Mouse (Mus musculus): Measurements from ENCODE around the gene Nkiras1.
"Not testable (repeated sequence)": the region's sequence is repeated elsewhere in the genome, so short reads cannot be mapped to it uniquely, and the experiment has no call there.

The Nkiras1 gene

DNA sequence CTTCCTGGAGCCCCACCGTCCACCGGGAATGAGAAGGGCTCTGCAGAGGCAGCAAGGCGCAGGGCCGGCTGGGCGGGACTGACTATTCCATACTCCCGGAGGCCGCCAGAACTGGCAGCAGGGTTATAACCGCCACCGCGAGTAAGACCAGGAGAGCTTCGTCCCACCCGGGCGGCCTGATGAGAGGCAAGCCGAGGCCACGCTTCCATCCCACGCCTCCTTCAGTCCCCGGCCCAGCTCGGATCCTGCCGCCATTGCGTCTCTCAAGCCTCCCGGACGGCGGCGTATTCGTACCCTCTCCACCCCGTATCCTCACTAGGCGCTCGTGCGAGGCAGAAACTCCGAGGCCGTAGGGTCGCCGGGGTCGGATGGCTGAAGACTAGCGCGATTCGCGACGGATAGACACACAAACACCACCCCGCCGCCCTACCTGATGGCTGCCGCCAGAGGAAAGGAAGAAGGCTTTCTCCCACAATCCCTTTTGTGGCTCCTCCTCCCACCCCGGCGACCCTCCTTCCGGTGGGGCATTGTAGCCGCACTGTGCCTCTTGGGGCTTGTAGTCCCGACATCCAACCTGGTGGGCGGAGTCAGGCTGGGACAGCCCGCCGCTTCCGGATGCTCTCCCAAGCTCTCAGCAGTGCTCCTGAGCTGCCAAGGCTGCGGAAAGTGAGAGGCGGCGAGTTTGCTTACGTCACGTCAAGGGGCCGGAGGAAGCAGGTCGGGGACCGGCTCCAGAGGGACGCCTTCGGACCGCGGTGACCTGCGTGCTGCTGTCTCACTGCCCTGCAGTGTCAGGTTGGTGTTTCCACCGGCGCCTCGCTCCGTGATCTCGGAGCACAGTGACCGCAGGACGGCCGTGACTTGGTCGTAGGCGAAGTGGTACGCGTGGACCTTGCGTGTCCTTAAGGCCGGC, at the start of gene Nkiras1, which contains the start of gene Rpl15:
Nkiras1 (plus strand) TSS at position 608 of the 913 bp plus-strand sequence.
Rpl15 (minus strand) TSS at position 863 of the 913 bp plus-strand sequence.
- peak; percentile 90 for DNase-seq (ENCODE audit: low spot score)

DNA sequence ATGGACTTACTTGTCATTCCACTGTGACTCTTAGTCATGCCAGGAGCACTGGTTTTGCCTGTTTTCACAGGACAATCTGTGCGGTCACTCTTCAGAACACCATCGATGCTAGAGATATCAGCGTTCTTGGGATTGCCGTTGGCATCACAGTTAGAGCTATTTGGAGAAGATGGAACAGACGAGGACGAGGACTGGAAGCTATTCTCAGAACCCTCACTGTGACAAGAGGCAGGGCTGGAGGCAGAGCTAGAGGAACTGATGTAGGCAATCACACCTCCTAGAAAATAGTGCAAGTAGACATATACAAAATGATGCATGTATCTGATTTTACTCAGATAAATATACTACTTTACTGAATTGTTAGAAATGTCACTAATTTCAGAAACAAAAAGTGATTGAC, 49.0 kb upstream of the Nkiras1 start:
- DNase-seq (ENCODE audit: low spot score) = no peak

DNA sequence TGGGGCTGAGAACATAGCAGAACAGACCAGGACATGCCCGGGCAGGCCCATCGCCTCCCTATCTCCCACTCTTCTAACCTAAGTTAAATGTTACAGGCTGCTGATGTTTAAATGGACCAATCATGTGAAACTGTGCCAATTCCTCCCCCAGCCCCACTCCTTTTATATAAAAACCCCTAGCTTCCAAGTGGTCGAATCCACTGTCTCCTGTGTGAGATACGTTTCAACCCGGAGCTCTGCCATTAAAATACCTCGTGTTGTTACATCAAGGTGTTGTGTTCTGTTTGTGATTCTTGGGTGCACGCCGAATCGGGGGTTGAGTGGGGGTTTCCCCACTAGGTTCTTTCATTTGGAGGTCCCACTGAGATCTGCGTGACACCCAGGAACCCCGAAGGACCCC, 45.5 kb upstream of the Nkiras1 start:
- DNase-seq (ENCODE audit: low spot score) = not testable (repeated sequence)

DNA sequence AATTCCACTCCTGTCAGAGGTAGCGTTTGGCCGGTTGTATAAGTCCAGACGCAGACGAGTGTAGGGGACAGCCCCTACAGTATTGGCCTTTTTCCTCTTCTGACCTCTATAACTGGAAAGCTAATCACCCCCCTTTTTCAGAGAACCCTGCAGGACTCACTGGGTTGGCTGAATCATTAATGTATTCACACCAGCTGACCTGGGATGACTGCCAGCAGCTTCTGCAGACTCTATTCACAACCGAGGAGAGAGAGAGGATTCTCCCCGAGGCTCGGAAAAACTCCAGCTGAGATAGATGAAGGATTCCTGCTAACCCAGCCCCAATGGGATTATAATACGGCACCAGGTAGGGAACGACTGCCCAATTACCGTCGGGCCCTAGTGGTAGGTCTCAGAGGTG, 44.8 kb upstream of the Nkiras1 start:
- DNase-seq (ENCODE audit: low spot score) = not testable (repeated sequence)

DNA sequence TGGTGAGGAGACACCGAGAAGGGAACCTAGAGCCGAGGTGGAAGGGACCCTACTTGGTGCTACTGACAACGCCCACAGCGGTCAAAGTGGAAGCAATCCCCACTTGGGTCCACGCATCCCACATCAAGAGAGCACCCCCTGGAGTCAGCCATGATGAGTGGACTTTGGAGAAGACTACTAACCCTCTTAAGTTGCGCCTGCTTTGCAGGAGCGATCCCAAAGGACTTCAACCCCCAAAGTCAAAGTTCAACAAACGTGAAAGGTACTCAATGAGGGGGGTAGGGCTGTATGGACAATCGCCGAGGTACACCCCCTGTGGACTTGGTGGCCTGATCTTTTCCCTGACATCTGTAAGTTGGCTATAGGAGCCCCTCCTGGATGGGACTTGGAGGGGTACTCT, 41.2 kb upstream of the Nkiras1 start:
- DNase-seq (ENCODE audit: low spot score) = not testable (repeated sequence)

DNA sequence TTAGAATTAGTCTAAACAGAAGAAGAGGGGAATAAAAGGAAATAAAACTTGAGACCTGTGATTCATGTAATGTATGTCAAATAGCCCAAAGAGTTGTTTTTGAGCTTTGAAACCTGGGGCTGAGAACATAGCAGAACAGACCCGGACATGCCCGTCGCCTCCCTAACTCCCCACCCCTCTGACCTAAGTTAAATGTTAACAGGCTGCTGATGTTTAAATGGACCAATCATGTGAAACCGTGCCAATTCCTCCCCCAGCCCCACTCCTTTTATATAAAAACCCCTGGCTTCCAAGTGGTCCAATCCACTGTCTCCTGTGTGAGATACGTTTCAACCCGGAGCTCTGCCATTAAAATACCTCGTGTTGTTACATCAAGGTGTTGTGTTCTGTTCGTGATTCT, 39.1 kb upstream of the Nkiras1 start:
- DNase-seq (ENCODE audit: low spot score) = not testable (repeated sequence)

DNA sequence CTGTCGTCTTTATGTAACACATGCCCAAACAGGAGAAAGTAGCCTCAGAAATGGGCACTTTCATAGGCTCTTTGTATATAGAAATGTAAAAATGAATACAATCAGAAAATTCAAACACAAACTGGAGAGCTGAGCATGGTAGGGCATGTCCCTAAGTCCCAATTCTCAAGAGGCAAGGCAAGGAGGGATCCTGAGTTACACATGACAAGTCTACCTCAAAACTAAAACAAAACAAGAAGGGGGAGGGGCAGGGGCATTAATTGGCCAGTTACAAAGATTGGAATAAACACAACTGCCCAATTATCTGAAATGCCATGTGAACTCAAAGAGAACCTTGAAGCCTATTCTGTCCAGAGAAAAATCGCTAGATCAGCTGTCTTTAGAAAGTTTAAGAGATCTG, 37.9 kb upstream of the Nkiras1 start:
- DNase-seq (ENCODE audit: low spot score) = no peak

DNA sequence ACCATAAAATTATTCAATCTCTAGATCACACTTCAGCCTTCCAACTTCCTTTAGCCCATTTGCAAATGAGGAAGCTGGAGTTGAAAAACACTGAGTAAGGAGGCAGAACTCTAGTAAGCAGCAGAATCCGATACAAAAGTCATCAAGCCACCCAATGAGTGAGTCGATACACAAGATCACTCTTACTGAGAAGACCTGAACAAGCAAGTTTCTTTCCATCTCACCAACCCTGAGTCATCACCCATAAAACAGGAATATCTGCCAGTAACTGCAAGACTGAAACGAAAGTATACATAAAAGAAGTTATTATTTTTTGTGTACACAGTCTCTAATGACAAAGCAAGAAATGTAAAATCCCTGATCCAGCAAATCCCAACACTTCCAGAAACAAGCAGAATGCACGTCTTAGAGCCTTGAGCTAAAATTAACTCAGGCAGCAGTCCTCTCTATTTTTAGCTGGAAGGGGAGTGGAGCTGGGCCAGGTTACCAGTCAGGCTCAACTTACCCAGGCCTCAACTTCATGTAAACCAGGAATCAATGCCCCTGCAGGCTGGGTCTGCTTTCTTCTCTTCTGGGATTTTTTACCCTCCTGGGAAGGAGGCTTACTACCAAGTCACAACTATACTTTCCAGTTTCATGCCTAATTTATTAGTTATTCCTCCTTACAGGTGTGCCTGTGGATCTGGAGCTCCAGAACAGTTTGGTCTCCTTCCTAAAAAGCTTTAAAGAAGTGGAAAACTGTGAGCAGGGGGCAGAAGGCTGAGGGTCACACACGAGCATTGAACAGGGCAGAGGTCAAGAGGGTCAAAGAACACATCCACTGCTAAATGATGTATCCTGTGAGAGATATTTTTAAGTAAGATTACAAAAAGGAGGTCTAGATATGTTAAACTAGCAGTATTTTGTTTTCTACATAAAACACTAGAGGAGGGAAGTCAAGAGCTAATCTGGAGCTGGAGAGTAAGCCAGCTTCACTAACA, 36.7 kb upstream of the Nkiras1 start:
- no peak for DNase-seq (ENCODE audit: low spot score)

DNA sequence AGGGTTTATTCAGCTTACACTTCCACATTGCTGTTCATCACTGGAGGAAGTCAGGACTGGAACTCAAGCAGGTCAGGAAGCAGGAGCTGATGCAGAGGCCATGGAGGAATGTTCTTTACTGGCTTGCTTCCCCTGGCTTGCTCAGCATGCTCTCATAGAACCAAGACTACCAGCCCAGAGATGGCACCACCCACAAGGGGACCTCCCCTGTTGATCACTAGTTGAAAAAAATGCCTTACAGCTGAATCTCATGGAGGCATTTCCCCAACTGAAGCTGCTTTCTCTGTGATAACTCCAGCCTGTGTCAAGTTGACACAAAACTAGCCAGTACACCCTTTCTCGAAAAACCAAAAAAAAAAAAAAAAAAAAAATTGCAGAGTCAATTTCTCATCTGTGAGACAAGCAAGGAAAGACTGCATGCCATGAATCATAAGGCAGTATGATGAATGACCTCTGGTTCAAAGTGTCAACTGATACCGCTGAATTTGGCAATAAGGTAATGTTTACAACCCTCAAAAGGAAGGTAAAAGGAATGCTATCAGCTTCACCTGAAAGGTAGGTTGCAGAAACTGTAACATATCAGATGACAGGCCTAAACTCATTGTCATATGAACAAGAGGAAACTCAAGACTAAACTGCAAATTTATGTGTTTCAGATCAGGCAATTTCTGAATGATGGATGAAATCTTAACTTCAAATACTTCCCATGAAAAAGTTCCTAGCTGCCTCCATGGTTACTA, 34.3 kb upstream of the Nkiras1 start:
- not testable (repeated sequence) for DNase-seq (ENCODE audit: low spot score)

DNA sequence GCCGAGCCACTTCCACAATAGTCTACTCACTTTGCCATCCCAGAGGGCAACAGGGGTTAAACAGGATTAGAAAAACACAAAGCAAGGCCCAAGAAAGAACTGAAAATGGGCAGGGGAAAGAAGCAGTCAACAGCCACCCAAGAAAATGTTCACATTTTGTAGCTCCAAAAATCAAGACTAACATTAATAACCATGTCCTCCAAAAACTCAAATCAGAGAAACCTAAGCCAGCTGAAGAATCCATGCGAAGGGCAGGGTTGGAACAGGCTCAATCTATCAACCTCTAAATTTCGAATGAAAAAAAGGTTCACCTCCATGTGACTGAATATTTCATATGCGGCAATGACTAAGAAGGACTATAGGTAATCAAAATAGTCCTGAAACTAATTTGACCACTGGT, 33.6 kb upstream of the Nkiras1 start:
- no peak for DNase-seq (ENCODE audit: low spot score)

DNA sequence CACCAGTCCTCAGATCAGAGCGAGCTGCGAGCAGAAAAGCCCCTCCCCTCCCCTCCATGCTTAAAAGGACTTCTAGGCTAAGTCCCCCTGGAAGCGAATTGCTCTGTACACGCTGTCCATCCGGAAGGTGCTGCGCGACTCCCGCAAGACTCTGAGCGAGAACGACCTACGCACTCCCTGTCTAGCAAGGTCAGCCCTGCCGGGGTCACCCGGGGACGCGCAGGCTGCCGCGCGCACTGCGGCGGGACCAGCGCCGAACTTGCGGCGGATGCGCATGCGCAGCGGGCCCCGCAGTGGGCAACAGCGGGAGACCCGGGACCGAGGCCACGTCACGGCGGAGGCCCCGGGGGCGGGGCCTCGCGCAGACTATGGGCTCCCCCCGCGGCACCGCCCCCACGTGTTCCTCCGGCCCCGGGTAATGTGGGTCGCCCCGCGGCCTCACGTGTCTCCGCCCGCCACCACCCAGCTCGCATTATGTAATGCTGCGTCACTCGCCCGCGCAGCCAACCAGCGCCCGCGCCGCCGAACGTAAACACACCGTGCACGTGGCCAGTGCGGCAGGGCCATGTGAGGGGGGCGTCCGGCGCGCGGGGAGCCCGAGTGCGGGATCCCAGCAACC, 32.7 kb upstream of the Nkiras1 start:
- peak; percentile 97 for DNase-seq (ENCODE audit: low spot score)

DNA sequence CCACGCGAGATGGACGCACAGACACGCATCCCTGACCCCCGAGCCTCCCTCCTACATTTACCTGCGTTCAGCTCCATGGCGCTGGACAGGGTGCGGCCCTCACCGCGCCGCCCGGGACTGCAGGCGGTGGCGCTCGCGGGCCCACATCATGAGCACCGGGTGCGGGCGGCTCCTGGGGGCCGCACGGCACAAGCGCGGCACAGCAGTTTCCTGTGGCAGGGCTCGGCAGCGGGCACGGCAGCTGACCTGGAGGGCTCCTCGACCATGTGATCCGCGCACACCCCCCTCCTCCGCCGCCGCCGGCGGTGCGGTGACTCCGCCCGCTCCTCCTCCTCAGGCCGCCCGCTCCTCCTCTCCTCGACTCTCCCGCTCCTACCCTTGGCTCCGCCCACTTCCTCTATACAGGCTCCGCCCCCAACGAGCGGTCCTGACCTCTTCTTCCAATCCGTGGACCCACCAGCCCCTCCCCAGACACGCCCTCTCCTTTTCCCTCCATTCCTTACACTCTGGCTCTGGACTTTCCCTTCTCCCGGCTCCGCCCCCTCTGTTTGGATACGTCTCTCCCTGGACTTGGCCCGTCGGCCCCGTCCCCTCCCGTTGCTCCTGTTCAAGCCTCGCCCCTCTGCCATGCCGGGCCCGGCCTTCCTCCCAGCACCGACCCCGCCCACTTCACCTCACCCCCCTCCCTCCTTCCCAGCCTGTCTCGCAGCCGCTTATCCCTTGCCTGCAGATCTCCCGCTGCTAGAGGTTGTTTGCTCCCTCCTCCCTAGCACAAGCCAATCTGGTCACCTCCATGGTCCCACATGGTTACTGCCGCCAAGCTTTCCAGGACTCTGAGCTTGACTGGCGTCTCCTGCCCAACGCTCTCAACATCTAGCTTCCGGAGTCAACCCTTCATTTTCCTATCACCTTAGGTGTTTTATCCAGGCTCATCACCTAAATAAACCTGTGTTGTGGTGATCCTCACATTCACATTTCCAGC, 31.9 kb upstream of the Nkiras1 start, which contains the start of gene Nr1d2:
Nr1d2 (minus strand) TSS at position 378 of the 982 bp plus-strand sequence.
- peak; percentile 92 for DNase-seq (ENCODE audit: low spot score)

DNA sequence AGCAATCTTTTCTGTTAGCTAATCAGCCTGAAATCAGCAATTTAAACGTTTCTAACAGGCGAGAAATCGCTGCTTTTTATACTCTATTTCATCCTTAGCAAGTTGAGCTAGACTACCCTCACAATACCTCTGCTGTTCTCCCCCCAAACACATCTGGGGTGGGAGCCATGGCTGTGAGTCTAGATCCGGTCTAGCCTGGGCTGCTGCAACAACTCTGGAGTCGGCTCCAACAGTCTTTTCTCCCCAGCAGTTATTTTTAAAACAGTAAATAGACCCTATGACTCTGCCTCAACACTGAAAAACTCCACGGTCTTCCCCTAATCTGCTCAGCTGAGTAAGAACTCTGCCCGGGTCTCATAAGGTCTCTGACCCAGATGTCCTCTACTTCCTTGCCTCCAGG, 30.8 kb upstream of the Nkiras1 start:
- no peak for DNase-seq (ENCODE audit: low spot score)

DNA sequence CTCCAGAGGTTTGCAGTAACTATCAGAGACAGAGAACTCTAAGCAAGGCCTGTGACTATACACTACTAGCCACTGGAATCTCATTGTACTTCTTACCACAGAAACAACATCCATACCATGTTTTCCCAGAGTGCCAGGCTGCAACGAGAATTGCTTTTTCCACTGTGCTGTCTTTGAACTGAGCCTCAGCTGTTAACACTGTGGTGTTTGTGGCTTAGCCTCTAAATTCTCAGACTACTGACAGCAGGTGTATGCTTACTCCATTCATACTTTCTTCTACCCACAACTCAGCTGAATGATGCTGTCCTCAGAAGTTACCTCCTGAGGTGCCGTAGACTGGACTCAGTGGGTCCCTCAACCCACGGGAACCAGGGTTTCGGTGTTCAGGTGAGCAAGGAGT, 29.1 kb upstream of the Nkiras1 start:
- DNase-seq (ENCODE audit: low spot score) = no peak

DNA sequence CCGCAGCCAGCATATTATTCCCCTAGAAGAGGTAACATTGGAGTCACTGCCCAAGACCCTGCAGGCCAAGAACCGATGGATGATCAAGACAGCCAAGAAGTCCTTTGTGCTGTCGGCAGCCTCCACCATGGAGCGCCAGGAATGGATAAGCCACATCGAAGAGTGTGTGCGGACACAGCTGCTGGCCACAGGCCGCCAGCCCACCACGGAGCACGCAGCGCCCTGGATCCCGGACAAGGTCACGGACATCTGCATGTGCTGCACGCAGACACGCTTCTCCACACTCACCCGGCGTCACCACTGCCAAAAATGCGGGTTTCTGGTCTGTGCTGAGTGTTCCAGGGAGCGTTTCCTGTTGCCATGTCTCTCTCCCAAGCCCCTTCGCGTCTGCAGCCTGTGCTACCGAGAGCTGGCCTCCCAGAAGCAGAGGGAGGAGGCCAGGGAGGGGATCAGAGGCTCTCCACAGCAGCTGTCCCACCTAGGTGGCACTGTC, 28.3 kb upstream of the Nkiras1 start:
- DNase-seq (ENCODE audit: low spot score) = no peak

DNA sequence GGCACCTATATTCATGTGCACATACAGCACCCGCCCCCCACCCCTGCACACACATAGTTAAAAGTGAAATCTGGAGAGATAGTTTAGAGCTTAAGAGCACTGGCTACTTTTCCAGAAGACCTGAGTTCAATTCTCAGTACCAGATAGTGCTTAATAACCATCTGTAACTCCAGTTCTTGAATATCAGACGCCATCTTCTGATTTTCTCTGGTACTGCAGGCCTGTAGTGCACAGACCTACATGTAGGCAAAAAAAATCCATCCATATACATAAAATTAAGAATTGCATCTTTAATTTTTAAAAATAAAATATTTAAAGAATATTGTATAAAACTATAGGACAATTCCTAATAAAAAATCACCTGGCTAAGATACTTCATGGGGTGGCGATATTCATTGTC, 9.7 kb upstream of the Nkiras1 start:
- no peak for DNase-seq (ENCODE audit: low spot score)

DNA sequence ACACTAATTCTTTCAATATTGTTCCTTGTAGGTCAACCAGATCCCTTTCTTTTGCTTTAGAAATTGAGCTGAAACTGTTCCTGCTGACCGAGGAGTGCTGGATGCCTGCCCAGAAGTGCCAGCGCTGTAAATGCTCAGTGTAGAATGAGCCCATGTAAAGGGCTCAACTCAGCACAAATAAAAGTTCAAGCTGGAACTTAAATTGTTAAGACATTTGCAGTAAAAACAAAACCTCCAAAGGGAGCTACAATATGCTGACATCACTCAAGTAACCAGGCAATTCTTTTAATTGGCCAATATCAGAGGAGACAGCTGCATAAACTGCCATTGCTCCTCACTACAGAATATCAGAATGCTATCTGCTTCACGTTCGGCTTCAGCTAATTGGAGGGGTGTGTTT, 7.5 kb upstream of the Nkiras1 start:
- no peak for DNase-seq (ENCODE audit: low spot score)

DNA sequence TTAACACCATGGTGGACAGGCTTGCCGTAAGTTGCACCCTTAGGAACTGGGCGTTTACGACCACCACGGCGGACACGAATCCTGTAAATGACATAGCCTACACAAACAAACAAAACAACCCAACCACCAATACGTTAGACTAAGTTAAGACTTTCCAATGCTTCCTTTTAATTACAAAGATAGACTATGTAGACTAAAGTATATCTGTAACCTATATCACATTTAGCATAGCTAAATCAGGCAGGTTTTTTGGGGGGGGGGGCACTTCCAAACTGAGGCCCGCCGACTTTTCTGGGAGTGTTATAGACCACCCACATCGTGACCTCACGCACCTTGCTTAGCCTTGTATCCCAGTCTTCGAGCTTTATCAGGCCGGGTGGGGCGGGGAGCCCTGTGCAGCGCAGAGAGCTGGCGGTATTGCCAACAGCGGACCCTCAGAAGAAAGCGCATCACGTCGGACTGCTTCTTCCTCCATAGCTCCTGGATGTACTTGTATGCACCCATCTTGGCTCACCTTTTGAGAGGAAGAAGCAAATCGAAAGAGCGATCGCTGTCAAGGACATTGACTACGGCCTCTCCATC, 898 bp upstream of the Nkiras1 start:
- DNase-seq (ENCODE audit: low spot score) = not testable (repeated sequence)

DNA sequence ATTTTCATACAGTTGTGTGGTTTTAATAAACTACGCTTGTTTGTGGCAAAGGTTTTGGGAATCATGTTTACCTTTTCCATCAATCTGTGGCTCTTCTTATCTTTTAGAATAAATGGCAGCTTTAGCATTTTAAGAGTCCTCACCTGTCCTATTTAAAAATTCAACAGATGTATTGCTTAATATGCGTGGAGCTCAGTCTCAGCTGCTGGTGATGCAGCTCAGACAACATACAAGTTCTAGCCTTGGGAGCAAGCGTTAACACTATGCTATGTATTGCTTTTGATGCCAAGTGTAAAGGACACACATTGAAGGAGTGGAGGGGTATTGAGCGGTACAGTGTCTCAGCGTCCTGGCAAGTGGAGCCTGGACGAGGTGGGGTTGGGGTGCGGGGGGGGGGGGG, 730 bp downstream of the Nkiras1 start:
- no peak for DNase-seq (ENCODE audit: low spot score)

DNA sequence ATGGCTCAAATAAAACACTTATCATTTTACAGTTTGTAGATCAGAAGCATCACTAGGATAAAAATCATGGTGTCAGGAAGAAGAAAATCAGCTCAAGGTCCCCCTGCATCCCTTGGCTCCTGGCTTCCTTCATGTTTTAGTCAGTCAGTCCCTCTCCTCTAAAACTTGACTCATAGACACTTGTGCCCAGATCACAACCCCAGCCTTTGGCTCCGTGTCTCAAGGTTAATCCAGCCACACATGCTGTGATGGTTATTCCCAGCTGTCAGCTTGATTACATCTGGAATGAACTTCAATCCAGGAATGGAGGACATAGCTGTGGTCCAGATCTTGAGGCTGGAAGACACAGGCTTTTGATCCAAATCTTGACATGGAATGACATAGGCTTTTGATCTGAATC, 3.6 kb downstream of the Nkiras1 start:
- no peak for DNase-seq (ENCODE audit: low spot score)

All from ovary, postnatal 10 days (tissue).